31 mouse cellular contexts compared by ENCODE assay signal in the genomic region with DNA sequence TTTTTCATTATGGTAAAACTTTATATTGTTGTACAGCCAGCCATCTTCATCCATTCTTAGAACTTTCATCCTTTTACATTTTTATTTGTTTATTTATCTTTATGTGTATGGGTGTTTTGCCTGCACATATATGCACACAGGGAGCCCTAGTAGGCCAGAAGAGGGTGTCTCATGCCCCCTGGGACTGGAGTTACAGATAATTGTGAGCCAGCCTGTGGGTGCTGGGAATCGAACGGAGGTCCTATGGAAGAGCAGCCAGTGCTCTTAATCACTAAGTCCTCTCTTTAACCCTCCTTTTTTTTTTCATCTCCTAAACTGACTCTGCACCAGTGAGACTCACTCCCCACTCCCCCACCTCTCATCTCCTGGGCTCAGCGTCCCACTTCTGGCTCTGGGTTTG. TPM values are rescaled to one million over a fixed set of nuclear protein-coding genes. Genes with fewer than 3 reads are reported as not detected.
DNase-seq lines count a peak whose midpoint lies in the region; TF ChIP-seq lines count a peak whose summit lies in the region.
"Had no signal": no experiment of that assay in that cellular context is flagged by ENCODE, and none has a peak within 500 bp of the region (broad histone marks: within the 10 kb centered on the region; RNA-seq: fewer than 3 reads in every experiment).

No protein-coding gene starts in this region.

- DNase-seq in gastrocnemius, adult 2 months, result no peak
- DNase-seq in gastrocnemius, postnatal 10 days, result no peak
- no peak for DNase-seq in layer of hippocampus, adult 2 months (ENCODE audit: low spot score in 2 of 2)
- DNase-seq in layer of hippocampus, postnatal 14 days (ENCODE audit: low spot score in 2 of 2), result no peak
- DNase-seq in MEL (ENCODE audit: low read depth, low spot score), result peak; percentile 51
- DNase-seq in adrenal gland, adult 2 months, result no peak
- DNase-seq: adrenal gland, postnatal 25 days; cerebellum, adult 9-11 months; embryo, embryonic 11 days; forebrain, postnatal 0 days; gastrocnemius, postnatal 14 days; heart, postnatal 10 days; kidney, adult 18-20 months; kidney, postnatal 4 days; layer of hippocampus, adult 9-11 months; liver, embryonic 13.5 days; lung, adult 18-20 months; lung, postnatal 10 days; thymus, postnatal 4 days had no signal

- H3K9ac ChIP-seq in MEL (ENCODE audit: control insufficient read depth, low read depth, low read length, poor library complexity, severe bottlenecking), result peak overlapping the region; percentile 17; the same call in 1 of the 2 replicates
- H3K9ac ChIP-seq: embryonic facial prominence, embryonic 12.5 days; forebrain, postnatal 0 days; heart, embryonic 13.5 days; hindbrain, embryonic 14.5 days; limb, embryonic 13.5 days; liver, embryonic 13.5 days; midbrain, embryonic 12.5 days; neural tube, embryonic 13.5 days had no signal

- no peak for TF ChIP-seq CTCF in gastrocnemius, adult 2 months (IDR thresholded peaks at IDR 0.05)
- no peak for TF ChIP-seq CTCF in layer of hippocampus, adult 2 months (conservative IDR thresholded peaks at IDR 0.05)
- TF ChIP-seq CTCF in MEL (IDR thresholded peaks at IDR 0.05 in 2 of 3, conservative IDR thresholded peaks at IDR 0.05 in 1 of 3; ENCODE audit: control insufficient read depth in 1 of 3, insufficient read depth in 1 of 3, low read depth in 2 of 3, low read length in 3 of 3, poor library complexity in 1 of 3, severe bottlenecking in 1 of 3), result no peak

- H3K9me3 ChIP-seq in MEL (replicated peaks; ENCODE audit: insufficient read depth, low read length), result no peaks in the 10 kb centered on the region
- H3K9me3 ChIP-seq: embryonic facial prominence, embryonic 12.5 days; heart, embryonic 13.5 days; limb, embryonic 13.5 days; liver, embryonic 13.5 days; midbrain, embryonic 12.5 days; neural tube, embryonic 13.5 days had no signal

- TF ChIP-seq RAD21 in MEL (IDR thresholded peaks at IDR 0.05; ENCODE audit: low read depth, low read length), result no peak

- peak overlapping the region; percentile 99 for H3K4me3 ChIP-seq in gastrocnemius, adult 2 months
- H3K4me3 ChIP-seq in layer of hippocampus, adult 2 months, result no peak overlapping the region
- H3K4me3 ChIP-seq in MEL (ENCODE audit: control insufficient read depth in 1 of 2, insufficient read depth in 1 of 2, low read depth in 2 of 2, low read length in 2 of 2), result peak overlapping the region; percentile 8 to 94; a peak in 2 of 4 replicates
- peak overlapping the region; percentile 64 for H3K4me3 ChIP-seq in macrophage (ENCODE audit: inconsistent target)
- H3K4me3 ChIP-seq: embryonic facial prominence, embryonic 12.5 days; heart, embryonic 13.5 days; limb, embryonic 13.5 days; liver, embryonic 13.5 days; midbrain, embryonic 12.5 days; neural tube, embryonic 13.5 days had no signal

- TF ChIP-seq EP300 in MEL (IDR thresholded peaks at IDR 0.05; ENCODE audit: low read depth in 1 of 2, low read length in 2 of 2), result no peak; a peak in 1 of 4 replicates

- H3K4me1 ChIP-seq in MEL (ENCODE audit: control insufficient read depth in 1 of 2, insufficient read depth in 2 of 2, low read length in 2 of 2), result peaks cover 6 to 17% of the 10 kb centered on the region in 2 experiments

- H3K79me2 ChIP-seq in MEL (ENCODE audit: control insufficient read depth, insufficient read depth, low read length, poor library complexity) (0 out of 2 replicates have a peak, but pooled peaks cover 1% of the 10 kb centered on the region), macrophage (ENCODE audit: inconsistent target) (peaks cover 83% of the 10 kb centered on the region)

- H3K36me3 ChIP-seq in MEL (ENCODE audit: control insufficient read depth in 1 of 2, insufficient read depth in 2 of 2, low read length in 2 of 2) (peaks cover 0 to 14% of the 10 kb centered on the region in 2 experiments; a peak in 2 of 4 replicates), macrophage (ENCODE audit: inconsistent target) (0 out of 2 replicates have a peak, but pooled peaks cover 8% of the 10 kb centered on the region)
- H3K36me3 ChIP-seq: embryonic facial prominence, embryonic 12.5 days; G1E; limb, embryonic 13.5 days; liver, embryonic 13.5 days; midbrain, embryonic 12.5 days had no signal

- H3K27me3 ChIP-seq in MEL (ENCODE audit: control insufficient read depth in 1 of 2, insufficient read depth in 2 of 2, low read length in 2 of 2), result no peaks in the 10 kb centered on the region
- H3K27me3 ChIP-seq: neural tube, embryonic 13.5 days; Patski had no signal

- no peak for TF ChIP-seq POLR2A in MEL (IDR thresholded peaks at IDR 0.05; ENCODE audit: control insufficient read depth in 1 of 2, insufficient read depth in 1 of 2, low read depth in 1 of 2, low read length in 2 of 2, poor library complexity in 1 of 2)

- H3K27ac ChIP-seq in gastrocnemius, adult 2 months, result peak overlapping the region; percentile 100
- peak overlapping the region; percentile 99; the same call in 1 of the 2 replicates for H3K27ac ChIP-seq in layer of hippocampus, adult 2 months
- H3K27ac ChIP-seq in MEL (ENCODE audit: control insufficient read depth, low read depth, low read length) (peak overlapping the region; percentile 55), macrophage (peak overlapping the region; percentile 97)
- H3K27ac ChIP-seq: embryonic facial prominence, embryonic 12.5 days; heart, embryonic 13.5 days; hindbrain, embryonic 14.5 days; limb, embryonic 13.5 days; liver, embryonic 13.5 days; midbrain, embryonic 12.5 days; neural tube, embryonic 13.5 days had no signal

- WGBS in macrophage (ENCODE audit: missing documents), result 91% methylated on average over 3 of the region's 3 CpGs

- intact Hi-C loops in gastrocnemius, adult 2 months (cut with DNase I), result no loop called here

TF ChIP-seq in MEL, 35 proteins besides CTCF, POLR2A, EP300 and RAD21:
- TF ChIP-seq TAL1 (IDR thresholded peaks at IDR 0.05; ENCODE audit: low read length) (0 out of 2 replicates have a peak, but pooled peaks have one; percentile 4), TCF12 (IDR thresholded peaks at IDR 0.05; ENCODE audit: low read depth, low read length) (no peak), ETS1 (IDR thresholded peaks at IDR 0.05; ENCODE audit: low read depth, low read length) (no peak), ZKSCAN1 (IDR thresholded peaks at IDR 0.05; ENCODE audit: low read depth, low read length) (no peak), MAFK (IDR thresholded peaks at IDR 0.05; ENCODE audit: borderline replicate concordance, low read depth, low read length) (no peak), MAZ (IDR thresholded peaks at IDR 0.05; ENCODE audit: low read depth, low read length) (no peak)
TF ChIP-seq in MEL: peak in this region for 1.

RNA-seq across cellular contexts. Expression of a gene that starts 2.8 kb away (rescaled TPM):
- 10 to 100 TPM; 19.0 to 29.6 TPM for total RNA-seq in gastrocnemius, adult 2 months (2021)
- 10 to 100 TPM; 30.3 to 33.9 TPM for total RNA-seq in gastrocnemius, postnatal 10 days (2021)
- 100 to 1,000 TPM; 117 to 120 TPM for total RNA-seq in layer of hippocampus, adult 2 months (2021)
- 100 to 1,000 TPM; 127 to 145 TPM for total RNA-seq in layer of hippocampus, postnatal 14 days (2021)
- total RNA-seq in MEL (2012; rRNA removed), result 2.4 and 4.7 TPM in 2 replicates
- 1 to 10 TPM in 1 of 2 experiments, not detected in 1; 7.3 TPM for polyA plus RNA-seq in MEL (2012; ENCODE audit: insufficient read depth in 1 of 2, insufficient read length in 2 of 2, low read depth in 1 of 2, low replicate concordance in 2 of 2, missing spikeins in 1 of 2)
- 100 to 1,000 TPM in 14 of 26 experiments, 10 to 100 TPM in 12; 52.0 to 188 (median 101) TPM for total RNA-seq in macrophage (2018; cell fraction: chromatin; rRNA removed)
- 10 to 100 TPM; 15.6 to 81.8 (median 45.7) TPM for total RNA-seq in macrophage (2018; cell fraction: cytosol; rRNA removed)
- total RNA-seq in macrophage (2018; cell fraction: nucleus; rRNA removed), result 100 to 1,000 TPM in 11 of 26 experiments, 10 to 100 TPM in 15; 66.7 to 158 (median 93.7) TPM
- 22.3 to 44.8 TPM (median 33.3 TPM) in 3 replicates for polyA plus RNA-seq in macrophage (2018)
- 10 to 100 TPM; 38.0 to 44.3 TPM for total RNA-seq in adrenal gland, adult 2 months (2021)
- 37.9 and 49.6 TPM in 2 replicates for polyA plus RNA-seq in adrenal gland, adult 2 months (2012; rRNA removed)

RNA-seq across cellular contexts. Expression of a gene that starts 44.4 kb away (rescaled TPM):
- not detected for total RNA-seq in gastrocnemius, adult 2 months (2021)
- total RNA-seq in gastrocnemius, postnatal 10 days (2021), result not detected
- 1 to 10 TPM in 1 of 2 experiments, under 1 TPM in 1; 0.98 to 1.9 TPM for total RNA-seq in layer of hippocampus, adult 2 months (2021)
- total RNA-seq in layer of hippocampus, postnatal 14 days (2021), result 1 to 10 TPM in 1 of 2 experiments, under 1 TPM in 1; 0.76 to 2.4 TPM
- total RNA-seq in MEL (2012; rRNA removed), result not detected in 2 replicates
- polyA plus RNA-seq in MEL (2012; ENCODE audit: insufficient read depth in 1 of 2, insufficient read length in 2 of 2, low read depth in 1 of 2, low replicate concordance in 2 of 2, missing spikeins in 1 of 2) (not detected), macrophage (2018) (not detected in 3 replicates)
- not detected for total RNA-seq in macrophage (2018; cell fraction: chromatin; rRNA removed)
- not detected for total RNA-seq in macrophage (2018; cell fraction: cytosol; rRNA removed)
- total RNA-seq in macrophage (2018; cell fraction: nucleus; rRNA removed), result not detected
- not detected for total RNA-seq in adrenal gland, adult 2 months (2021)
- polyA plus RNA-seq in adrenal gland, adult 2 months (2012; rRNA removed), result 0.52 TPM in 1 of 2 replicates, not detected in the other
- total RNA-seq: adrenal gland, postnatal 25 days; gastrocnemius, postnatal 14 days; granulocyte monocyte progenitor cell, adult 5-6 weeks; hematopoietic stem cell, adult 5-6 weeks; megakaryocyte progenitor cell, adult 5-6 weeks had no signal
- polyA plus RNA-seq: G1E; limb, embryonic 13.5 days; liver, embryonic 13.5 days had no signal

RNA-seq across cellular contexts. Expression of a gene that starts 57.2 kb away (rescaled TPM):
- total RNA-seq in gastrocnemius, adult 2 months (2021), result 10 to 100 TPM; 55.7 to 57.8 TPM
- 10 to 100 TPM; 28.0 to 34.7 TPM for total RNA-seq in gastrocnemius, postnatal 10 days (2021)
- total RNA-seq in layer of hippocampus, adult 2 months (2021), result 10 to 100 TPM; 79.9 to 86.0 TPM
- 10 to 100 TPM; 63.0 to 64.4 TPM for total RNA-seq in layer of hippocampus, postnatal 14 days (2021)
- 7.6 and 9.1 TPM in 2 replicates for total RNA-seq in MEL (2012; rRNA removed)
- polyA plus RNA-seq in MEL (2012; ENCODE audit: insufficient read depth in 1 of 2, insufficient read length in 2 of 2, low read depth in 1 of 2, low replicate concordance in 2 of 2, missing spikeins in 1 of 2) (10 to 100 TPM in 1 of 2 experiments, not detected in 1; 24.6 TPM), macrophage (2018) (40.0 to 51.6 TPM (median 50.0 TPM) in 3 replicates)
- 10 to 100 TPM in 25 of 26 experiments, 1 to 10 TPM in 1; 6.5 to 65.0 (median 35.2) TPM for total RNA-seq in macrophage (2018; cell fraction: chromatin; rRNA removed)
- 10 to 100 TPM; 33.5 to 59.0 (median 44.7) TPM for total RNA-seq in macrophage (2018; cell fraction: cytosol; rRNA removed)
- total RNA-seq in macrophage (2018; cell fraction: nucleus; rRNA removed), result 10 to 100 TPM; 20.1 to 53.9 (median 36.3) TPM
- total RNA-seq in adrenal gland, adult 2 months (2021), result 10 to 100 TPM; 60.1 to 73.3 TPM
- polyA plus RNA-seq in adrenal gland, adult 2 months (2012; rRNA removed), result 124 and 142 TPM in 2 replicates
